Mouse (Mus musculus) ES-E14 (cell line): ENCODE measurements around the gene Hist1h2ad. TPM values are rescaled to one million over a fixed set of nuclear protein-coding genes. Genes with fewer than 3 reads are reported as not detected.
A peak's percentile ranks its signal among the peaks of the same experiment; 100 is the strongest.

ENCODE experiments used
- DNase-seq: peaks from one replicate; pipeline ENCODE4 v3.0.0-alpha.2; 2013; ENCODE audit warnings: low read depth, low spot score
- H3K27ac ChIP-seq: 2 replicates; pipeline ENCODE4 v1.5.1; 2012; ENCODE audit warnings: low read depth, mild to moderate bottlenecking, low read length, moderate library complexity, mixed read lengths; ENCODE audit not compliant: poor library complexity, insufficient read depth, severe bottlenecking
- H3K36me3 ChIP-seq: 2 replicates; pipeline ENCODE4 v1.6.1; 2012; ENCODE audit warnings: mild to moderate bottlenecking, low read length, moderate library complexity, mixed read lengths; ENCODE audit not compliant: control insufficient read depth, poor library complexity, insufficient read depth, severe bottlenecking
- H3K4me1 ChIP-seq, 2 experiments: fragments of 150-350 bp in 1 of 2; sonication (generic) in 1 of 2; 2 replicates each; pipeline ENCODE4 v1.6.1; 2012; ENCODE audit warnings: low read length in 2 of 2, mild to moderate bottlenecking in 1 of 2, mixed read lengths in 1 of 2; ENCODE audit not compliant: control insufficient read depth in 2 of 2, insufficient read depth in 2 of 2, poor library complexity in 1 of 2
- H3K4me3 ChIP-seq, 2 experiments: fragments of 150-350 bp in 1 of 2; sonication (generic) in 1 of 2; 2 replicates each; pipeline ENCODE4 v1.5.1; 2012; ENCODE audit warnings: low read length in 2 of 2, low read depth in 1 of 2, mild to moderate bottlenecking in 1 of 2, mixed read lengths in 1 of 2; ENCODE audit not compliant: insufficient read depth in 1 of 2, poor library complexity in 1 of 2, severe bottlenecking in 1 of 2
- H3K9ac ChIP-seq: 2 replicates; pipeline ENCODE4 v1.6.1; 2012; ENCODE audit warnings: low read depth, mild to moderate bottlenecking, low read length, mixed read lengths; ENCODE audit not compliant: poor library complexity, insufficient read depth, severe bottlenecking
- H3K9me3 ChIP-seq: fragments of 150-350 bp; sonication (generic); 2 replicates; pipeline ENCODE4 v1.6.1; 2012; ENCODE audit warnings: low read depth, mild to moderate bottlenecking, low read length; ENCODE audit not compliant: control insufficient read depth, insufficient read depth
- CHD2 ChIP-seq: IDR thresholded peaks from 2 replicates; pipeline ENCODE4 v1.6.1; 2014; ENCODE audit warnings: mild to moderate bottlenecking, low read depth, low read length, inconsistent platforms
- HCFC1 ChIP-seq: IDR thresholded peaks from 2 replicates; pipeline ENCODE4 v1.6.1; 2012; ENCODE audit warnings: low read length, inconsistent platforms, borderline replicate concordance; ENCODE audit not compliant: insufficient read depth
- MAFK ChIP-seq: IDR thresholded peaks from 2 replicates; pipeline ENCODE4 v1.6.1; 2014; ENCODE audit warnings: mild to moderate bottlenecking, low read depth, low read length, inconsistent platforms; ENCODE audit not compliant: insufficient read depth
- ZC3H11A ChIP-seq: IDR thresholded peaks from 2 replicates; pipeline ENCODE4 v1.6.1; 2012; ENCODE audit warnings: low read depth, mild to moderate bottlenecking, inconsistent platforms, low read length, borderline replicate concordance
- ZNF384 ChIP-seq: IDR thresholded peaks from 2 replicates; pipeline ENCODE4 v1.6.1; 2012; ENCODE audit warnings: low read depth, low read length, inconsistent platforms
- in situ Hi-C, 2 experiments: fragments of 600-800 bp; cut with MboI; formaldehyde crosslinking; loops; one replicate each; pipeline ENCODE4 v1.15.1; 2025; ENCODE audit warnings: low sequenced_read_pairs in 2 of 2, inconsistent platforms in 1 of 2; ENCODE audit not compliant: unreplicated experiment in 2 of 2
- total RNA-seq: library from RNA; depleted of rRNA; stranded (reverse); fragments of 300-350 nt; gene quantifications from 2 replicates; pipeline ENCODE4 v1.2.3, GENCODE M21; 2012

The Hist1h2ad gene
- total RNA-seq, 1 experiment = 1,000 TPM

- H3K27ac ChIP-seq = no peak overlapping the region
- no peak overlapping the region for H3K9ac ChIP-seq
- peaks cover 0 to 2% of the 10 kb centered on the region in 2 experiments; a peak in 1 of 4 replicates for H3K4me1 ChIP-seq
Observed at GRCm38 (mm10) chr13:23529005-23529404, 45.2 kb upstream of the Hist1h2ad start.

GRCm38 (mm10) chr13:23529480-23530165, 44.6 kb upstream of the Hist1h2ad start:
- Histone ChIP-seq H3K36me3 (no peaks in the 10 kb centered on the region), H3K9ac (no peak overlapping the region), H3K4me3 (peak overlapping the region; percentile 25 to 61; a peak in 2 of 4 replicates), H3K4me1 (peaks cover 0 to 2% of the 10 kb centered on the region in 2 experiments; a peak in 1 of 4 replicates), H3K27ac (no peak overlapping the region), H3K9me3 (no peaks in the 10 kb centered on the region)
- no peak for DNase-seq
- in situ Hi-C loops = loop anchor here (10.0 to 25.0 kb wide), 2 partner anchors 1492 to 1605 kb away; partner anchors contain the start of genes Hist1h2ag (in 1 of the 2), Hist1h2ah (in 1 of the 2), Hist1h2bj (in 1 of the 2) and Hist1h2bk (in 1 of the 2)
- TF ChIP-seq MAFK = no peak
- TF ChIP-seq CHD2 = no peak
- no peak for TF ChIP-seq ZC3H11A
- TF ChIP-seq HCFC1 = no peak
- no peak; the same call in 1 of the 2 replicates for TF ChIP-seq ZNF384

More at GRCm38 (mm10) chr13:23529005-23529404, 45.2 kb upstream of the Hist1h2ad start:
- Histone ChIP-seq H3K9me3 (no peaks in the 10 kb centered on the region), H3K4me3 (no peak overlapping the region), H3K36me3 (no peaks in the 10 kb centered on the region)
- in situ Hi-C loops = loop anchor here (10.0 to 25.0 kb wide), 2 partner anchors 1492 to 1604 kb away; partner anchors contain the start of genes Hist1h2ag (in 1 of the 2), Hist1h2ah (in 1 of the 2), Hist1h2bj (in 1 of the 2) and Hist1h2bk (in 1 of the 2)
- no peak for TF ChIP-seq MAFK
- TF ChIP-seq ZC3H11A = no peak
- no peak for TF ChIP-seq HCFC1
- no peak for TF ChIP-seq CHD2
- no peak for TF ChIP-seq ZNF384
- no peak for DNase-seq

- H3K27ac ChIP-seq = peak overlapping the region; percentile 85; the same call in 1 of the 2 replicates
- DNase-seq = no peak
- H3K9me3 ChIP-seq = no peaks in the 10 kb centered on the region
- in situ Hi-C loops = loop anchor here in 1 of 2 experiments (25.0 kb wide), 1 partner anchor 1493 kb away; the partner anchor contains the start of genes Hist1h2ag, Hist1h2ah, Hist1h2bj and Hist1h2bk
- H3K9ac ChIP-seq = peak overlapping the region; percentile 78
- H3K4me3 ChIP-seq = peak overlapping the region; percentile 61 to 83
- peaks cover 0 to 2% of the 10 kb centered on the region in 2 experiments; a peak in 1 of 4 replicates for H3K4me1 ChIP-seq
- H3K36me3 ChIP-seq = no peaks in the 10 kb centered on the region
- TF ChIP-seq MAFK = peak; percentile 92
- peak; percentile 80 for TF ChIP-seq ZNF384
- TF ChIP-seq HCFC1 = no peak
Observed at GRCm38 (mm10) chr13:23530181-23530900, 43.8 kb upstream of the Hist1h2ad start.
